Mouse (Mus musculus): ENCODE results near the gene Car2. TPM values are rescaled to one million over a fixed set of nuclear protein-coding genes. Genes with fewer than 3 reads are reported as not detected.

The Car2 gene
- polyA plus RNA-seq, 1 experiment from 2014 or later: 287 TPM

DNA sequence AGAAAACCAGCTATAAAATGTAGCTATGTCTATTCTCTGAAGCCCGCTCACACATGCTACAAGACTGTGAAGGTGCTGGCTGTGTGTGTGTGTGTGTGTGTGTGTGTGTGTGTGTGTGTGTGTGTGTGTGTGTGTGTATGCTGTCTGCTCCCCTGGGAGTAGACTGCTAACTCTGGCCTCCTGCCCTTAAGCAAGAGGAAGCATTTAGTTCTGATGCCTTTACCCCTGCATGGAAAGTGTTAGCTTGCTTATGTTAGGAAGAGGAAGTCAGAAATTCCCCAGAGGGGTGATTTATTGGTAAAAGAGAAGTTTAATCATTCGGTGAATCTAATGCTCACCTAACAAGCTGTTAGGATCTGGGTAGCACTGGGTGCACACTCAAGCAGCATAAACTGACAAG, 5.8 kb upstream of the Car2 start:
- H3K27me3 ChIP-seq (replicated peaks): no peaks in the 10 kb centered on the region
- no peaks in the 10 kb centered on the region for H3K4me1 ChIP-seq
- H3K4me2 ChIP-seq: no peak overlapping the region
- no peak for ATAC-seq (ENCODE audit: insufficient read depth, low FRiP score, low read depth)
- WGBS: 58% methylated on average over 2 of the region's 2 CpGs
- no peak overlapping the region for H3K27ac ChIP-seq
- no peaks in the 10 kb centered on the region for H3K36me3 ChIP-seq
- no peak overlapping the region for H3K4me3 ChIP-seq (replicated peaks)
- H3K9ac ChIP-seq: no peak overlapping the region
- H3K9me3 ChIP-seq: no peaks in the 10 kb centered on the region

DNA sequence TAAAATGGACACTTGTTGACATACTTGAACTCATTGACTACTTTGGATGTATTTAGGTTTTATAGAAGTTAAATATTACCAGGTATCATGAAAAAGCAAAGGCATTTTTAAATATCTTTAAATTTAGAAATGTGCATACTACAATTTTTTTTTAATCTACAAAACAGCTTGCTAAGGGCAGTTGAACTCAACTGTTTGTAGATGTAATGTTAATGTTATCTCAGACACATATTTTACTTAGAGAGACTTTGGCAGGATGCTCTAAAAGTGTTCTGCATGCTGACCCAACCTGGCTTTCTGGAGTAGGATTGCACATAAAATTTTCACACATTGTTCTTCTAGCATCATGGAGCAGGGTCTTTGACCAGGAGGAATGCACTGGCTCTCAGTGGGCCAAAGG, 4.1 kb upstream of the Car2 start:
- no peak for ATAC-seq (ENCODE audit: insufficient read depth, low FRiP score, low read depth)
- Histone ChIP-seq H3K36me3 (no peaks in the 10 kb centered on the region), H3K27ac (no peak overlapping the region), H3K4me3 (replicated peaks) (no peak overlapping the region), H3K4me2 (no peak overlapping the region), H3K9ac (no peak overlapping the region), H3K27me3 (replicated peaks) (no peaks in the 10 kb centered on the region), H3K4me1 (no peaks in the 10 kb centered on the region), H3K9me3 (no peaks in the 10 kb centered on the region)

DNA sequence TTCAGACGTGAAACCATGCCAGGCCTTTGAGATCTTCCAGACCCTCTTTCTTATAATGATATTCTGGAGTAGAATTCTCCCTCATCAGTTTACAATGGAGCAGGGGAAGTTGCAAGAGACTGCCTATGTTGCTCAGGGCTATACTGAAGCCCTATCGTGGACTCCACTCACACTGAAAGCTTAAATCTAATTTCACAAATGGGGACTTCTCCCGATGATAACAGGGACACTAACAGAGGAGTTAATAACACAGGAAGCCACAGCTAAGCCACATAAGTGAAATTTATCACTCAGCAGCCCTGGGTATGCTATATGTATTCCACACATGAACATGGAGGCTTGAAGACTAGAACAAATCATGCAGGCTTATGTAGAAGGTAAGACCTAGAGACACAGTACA, 3.3 kb upstream of the Car2 start:
- no peak overlapping the region for H3K4me3 ChIP-seq (replicated peaks)
- WGBS: 54% methylated on average over 3 of the region's 3 CpGs
- H3K9ac ChIP-seq: no peak overlapping the region
- H3K9me3 ChIP-seq: no peaks in the 10 kb centered on the region
- H3K27me3 ChIP-seq (replicated peaks): no peaks in the 10 kb centered on the region
- no peak overlapping the region for H3K27ac ChIP-seq
- no peak overlapping the region for H3K4me2 ChIP-seq
- ATAC-seq (ENCODE audit: insufficient read depth, low FRiP score, low read depth): no peak
- no peaks in the 10 kb centered on the region for H3K4me1 ChIP-seq
- H3K36me3 ChIP-seq: no peaks in the 10 kb centered on the region

DNA sequence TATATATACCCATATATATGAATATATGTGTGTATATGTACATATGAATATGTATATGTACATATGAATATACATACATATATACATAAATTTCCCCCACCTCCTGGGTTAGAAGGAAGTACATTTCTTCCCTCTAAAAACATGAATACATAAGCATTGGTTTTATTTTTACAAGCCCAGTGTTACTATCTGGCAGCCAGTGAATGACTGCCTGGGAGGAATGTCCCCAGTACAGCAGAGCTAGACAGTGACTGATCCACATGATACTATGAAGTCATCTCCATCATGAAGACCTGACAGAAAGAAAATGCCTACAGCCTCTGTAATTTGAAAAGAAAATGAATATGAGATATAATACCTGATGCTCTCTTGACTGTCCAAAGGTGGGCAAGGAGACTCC, 1.2 kb upstream of the Car2 start:
- Histone ChIP-seq H3K9ac (no peak overlapping the region), H3K27ac (no peak overlapping the region), H3K4me2 (no peak overlapping the region), H3K36me3 (no peaks in the 10 kb centered on the region), H3K4me3 (replicated peaks) (no peak overlapping the region), H3K4me1 (no peaks in the 10 kb centered on the region), H3K9me3 (no peaks in the 10 kb centered on the region), H3K27me3 (replicated peaks) (no peaks in the 10 kb centered on the region)
- ATAC-seq (ENCODE audit: insufficient read depth, low FRiP score, low read depth): no peak

DNA sequence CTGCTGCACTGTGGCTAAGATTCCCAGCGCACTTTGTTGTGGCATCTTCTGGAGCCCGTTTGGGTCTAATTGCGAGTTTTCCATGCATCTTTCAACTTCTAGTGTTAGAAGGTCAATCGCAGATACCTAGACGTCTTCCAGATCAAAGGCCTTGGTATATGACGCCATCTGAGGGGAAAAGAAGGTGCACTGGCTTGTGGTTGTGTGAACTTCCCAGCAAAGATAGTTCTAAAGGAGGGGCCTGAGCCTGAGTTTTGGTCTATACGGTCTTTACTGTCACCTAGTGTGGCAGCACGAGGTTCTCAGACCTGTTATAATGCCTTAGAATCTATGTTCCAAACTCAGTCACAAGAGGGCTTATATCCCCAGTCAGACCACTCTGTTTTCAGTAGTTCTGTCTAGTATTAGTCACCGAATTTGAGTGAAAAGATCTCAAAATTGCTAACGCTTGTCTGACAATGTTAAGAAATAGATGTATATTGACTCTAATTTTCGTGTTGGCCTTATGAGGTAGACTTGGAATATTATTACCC, 1.1 kb downstream of the Car2 start:
- Histone ChIP-seq H3K27ac (no peak overlapping the region), H3K4me1 (no peaks in the 10 kb centered on the region), H3K27me3 (replicated peaks) (no peaks in the 10 kb centered on the region), H3K4me2 (peak overlapping the region; percentile 90), H3K36me3 (no peaks in the 10 kb centered on the region), H3K9ac (peak overlapping the region; percentile 71; the same call in 1 of the 2 replicates), H3K4me3 (replicated peaks) (peak overlapping the region; percentile 79), H3K9me3 (no peaks in the 10 kb centered on the region)
- 39% methylated on average over 11 of the region's 11 CpGs for WGBS
- ATAC-seq (ENCODE audit: insufficient read depth, low FRiP score, low read depth): no peak

DNA sequence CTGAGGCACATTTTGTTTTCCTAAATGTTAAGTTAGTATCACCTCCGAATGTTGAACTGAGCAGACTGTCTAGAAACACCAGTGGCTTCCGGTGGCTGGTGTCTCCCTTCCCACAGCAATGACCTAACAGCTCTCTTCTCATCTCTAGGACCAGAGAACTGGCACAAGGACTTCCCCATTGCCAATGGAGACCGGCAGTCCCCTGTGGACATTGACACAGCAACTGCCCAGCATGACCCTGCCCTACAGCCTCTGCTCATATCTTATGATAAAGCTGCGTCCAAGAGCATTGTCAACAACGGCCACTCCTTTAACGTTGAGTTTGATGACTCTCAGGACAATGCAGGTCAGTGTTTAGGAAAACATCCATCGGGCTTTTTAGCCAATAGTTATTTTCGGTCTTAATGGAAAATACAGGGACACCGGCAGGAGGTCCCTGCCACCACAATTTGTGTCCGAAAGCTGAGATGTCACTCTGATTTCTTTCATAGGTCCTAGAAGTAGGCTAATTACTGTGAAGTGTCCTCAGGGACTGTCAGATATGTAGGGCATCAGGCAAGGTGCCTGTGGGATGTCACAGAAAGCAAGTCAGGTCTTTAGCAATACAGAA, 1.7 kb downstream of the Car2 start:
- H3K4me1 ChIP-seq: no peaks in the 10 kb centered on the region
- H3K4me3 ChIP-seq (replicated peaks): peak overlapping the region; percentile 79
- H3K4me2 ChIP-seq: peak overlapping the region; percentile 25; the same call in 1 of the 2 replicates
- ATAC-seq (ENCODE audit: insufficient read depth, low FRiP score, low read depth): no peak
- WGBS: 73% methylated on average over 10 of the region's 10 CpGs
- no peak overlapping the region for H3K27ac ChIP-seq
- no peaks in the 10 kb centered on the region for H3K36me3 ChIP-seq
- H3K27me3 ChIP-seq (replicated peaks): no peaks in the 10 kb centered on the region
- no peak overlapping the region for H3K9ac ChIP-seq
- H3K9me3 ChIP-seq: no peaks in the 10 kb centered on the region

DNA sequence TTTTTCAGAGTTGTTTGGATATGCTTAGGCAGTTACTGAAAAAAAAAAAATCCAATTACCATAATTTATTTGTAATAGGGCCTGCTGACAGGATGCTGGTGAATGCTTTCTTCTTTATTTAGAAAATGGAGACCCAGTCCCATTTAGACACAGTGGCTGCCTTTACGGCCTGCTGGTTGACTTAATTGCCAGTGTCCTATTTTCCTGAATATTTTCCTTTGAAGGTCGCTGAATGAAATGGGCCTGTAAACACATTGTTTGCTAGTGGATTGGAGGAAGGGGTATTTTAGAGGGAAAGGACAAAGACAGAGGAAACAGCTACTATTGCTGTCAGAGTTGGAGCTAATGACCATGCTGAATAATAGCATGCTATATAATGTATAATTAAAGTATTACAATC, 2.5 kb downstream of the Car2 start:
- H3K36me3 ChIP-seq: no peaks in the 10 kb centered on the region
- H3K4me2 ChIP-seq: no peak overlapping the region
- no peak for ATAC-seq (ENCODE audit: insufficient read depth, low FRiP score, low read depth)
- 75% methylated on average over 2 of the region's 2 CpGs for WGBS
- no peaks in the 10 kb centered on the region for H3K4me1 ChIP-seq
- no peak overlapping the region for H3K4me3 ChIP-seq (replicated peaks)
- no peaks in the 10 kb centered on the region for H3K9me3 ChIP-seq
- H3K27me3 ChIP-seq (replicated peaks): no peaks in the 10 kb centered on the region
- H3K27ac ChIP-seq: no peak overlapping the region
- H3K9ac ChIP-seq: no peak overlapping the region

DNA sequence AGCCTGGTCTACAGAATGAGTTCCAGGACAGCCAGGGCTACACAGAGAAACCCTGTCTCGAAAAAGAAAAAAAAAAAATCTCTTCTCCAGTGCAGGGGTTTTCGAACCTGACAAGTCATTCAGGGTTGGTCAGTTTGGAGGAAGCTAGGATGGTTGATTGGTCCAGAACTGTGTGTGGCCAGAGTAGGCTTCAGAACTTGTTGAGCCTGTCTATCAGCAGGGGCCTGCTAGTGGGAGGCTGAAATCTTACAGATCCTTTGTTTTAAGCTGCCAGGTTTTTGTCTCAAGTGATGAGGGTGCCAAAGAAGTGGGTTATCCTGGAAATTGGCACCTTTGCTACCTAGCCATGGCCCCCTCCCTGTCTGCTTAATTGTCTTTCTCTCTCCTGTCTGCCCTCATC, 3.0 kb downstream of the Car2 start:
- Histone ChIP-seq H3K4me1 (no peaks in the 10 kb centered on the region), H3K27ac (no peak overlapping the region), H3K4me3 (replicated peaks) (peak overlapping the region; percentile 18), H3K9ac (no peak overlapping the region), H3K36me3 (no peaks in the 10 kb centered on the region), H3K27me3 (replicated peaks) (no peaks in the 10 kb centered on the region), H3K9me3 (no peaks in the 10 kb centered on the region), H3K4me2 (peak overlapping the region; percentile 12; the same call in 1 of the 2 replicates)
- WGBS: 70% methylated on average over 2 of the region's 2 CpGs
- no peak for ATAC-seq (ENCODE audit: insufficient read depth, low FRiP score, low read depth)

DNA sequence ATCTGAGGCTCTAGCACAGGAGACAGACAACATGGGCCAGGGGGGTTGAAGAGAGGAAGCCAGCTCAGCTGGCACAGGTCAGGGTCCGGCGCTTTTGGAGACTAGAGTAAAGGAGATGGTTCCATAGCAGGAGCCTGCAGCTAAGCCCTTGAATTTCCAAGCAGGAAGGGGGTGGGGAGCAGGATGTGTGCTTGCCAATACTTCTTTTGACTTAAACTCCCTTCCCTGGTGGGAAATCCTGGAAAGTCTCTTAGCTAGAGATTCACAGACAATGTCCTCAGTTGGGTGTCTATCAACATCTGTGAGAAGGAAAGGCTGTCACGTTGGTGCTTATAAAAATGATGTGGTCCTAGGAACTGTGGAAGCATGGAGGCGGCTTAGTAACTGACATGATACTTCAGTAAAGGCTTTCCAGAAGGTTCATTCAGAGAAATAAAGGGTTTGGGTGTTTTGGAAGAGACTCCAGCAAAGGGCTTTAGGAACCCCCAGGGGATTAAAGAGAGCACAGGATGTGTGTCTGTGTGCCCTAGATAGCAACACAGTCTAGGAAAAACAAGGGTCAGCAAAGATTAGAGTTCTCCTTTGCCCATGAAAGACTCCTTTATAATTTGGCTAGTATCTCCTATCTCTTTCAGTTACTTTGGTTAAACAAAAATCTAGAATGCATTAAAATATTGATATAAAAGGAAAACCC, 3.8 kb downstream of the Car2 start:
- no peaks in the 10 kb centered on the region for H3K9me3 ChIP-seq
- peak overlapping the region; percentile 12; the same call in 1 of the 2 replicates for H3K4me2 ChIP-seq
- ATAC-seq (ENCODE audit: insufficient read depth, low FRiP score, low read depth): no peak
- 60% methylated on average over 4 of the region's 4 CpGs for WGBS
- H3K4me1 ChIP-seq: no peaks in the 10 kb centered on the region
- peak overlapping the region; percentile 44; the same call in 1 of the 2 replicates for H3K27ac ChIP-seq
- H3K27me3 ChIP-seq (replicated peaks): no peaks in the 10 kb centered on the region
- H3K9ac ChIP-seq: no peak overlapping the region
- 0 out of 2 replicates have a peak overlapping the region, but pooled peaks have one; percentile 18 for H3K4me3 ChIP-seq (replicated peaks)
- no peaks in the 10 kb centered on the region for H3K36me3 ChIP-seq

DNA sequence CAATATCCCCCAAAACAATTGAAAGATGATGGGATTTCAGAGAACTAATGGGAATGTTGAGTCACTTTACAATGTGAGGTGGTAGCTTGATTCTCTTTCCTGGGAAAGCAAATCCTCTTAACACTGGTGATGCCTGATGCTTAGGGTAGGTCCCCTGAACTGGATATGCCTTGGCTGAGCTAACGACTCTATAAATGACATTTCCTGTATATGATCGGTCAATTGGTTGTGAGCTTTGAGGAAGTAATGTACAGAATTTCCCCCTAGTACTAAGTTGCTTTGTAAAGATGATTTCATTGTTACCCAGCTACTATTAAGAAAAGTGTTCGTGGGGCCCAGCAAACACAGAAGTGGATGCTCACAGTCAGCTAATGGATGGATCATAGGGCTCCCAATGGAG, 6.9 kb downstream of the Car2 start:
- Histone ChIP-seq H3K36me3 (no peaks in the 10 kb centered on the region), H3K4me3 (replicated peaks) (no peak overlapping the region), H3K9ac (no peak overlapping the region), H3K27ac (no peak overlapping the region), H3K4me2 (no peak overlapping the region), H3K4me1 (no peaks in the 10 kb centered on the region), H3K9me3 (no peaks in the 10 kb centered on the region), H3K27me3 (replicated peaks) (no peaks in the 10 kb centered on the region)
- ATAC-seq (ENCODE audit: insufficient read depth, low FRiP score, low read depth): no peak
- 80% methylated on average over 3 of the region's 3 CpGs for WGBS

DNA sequence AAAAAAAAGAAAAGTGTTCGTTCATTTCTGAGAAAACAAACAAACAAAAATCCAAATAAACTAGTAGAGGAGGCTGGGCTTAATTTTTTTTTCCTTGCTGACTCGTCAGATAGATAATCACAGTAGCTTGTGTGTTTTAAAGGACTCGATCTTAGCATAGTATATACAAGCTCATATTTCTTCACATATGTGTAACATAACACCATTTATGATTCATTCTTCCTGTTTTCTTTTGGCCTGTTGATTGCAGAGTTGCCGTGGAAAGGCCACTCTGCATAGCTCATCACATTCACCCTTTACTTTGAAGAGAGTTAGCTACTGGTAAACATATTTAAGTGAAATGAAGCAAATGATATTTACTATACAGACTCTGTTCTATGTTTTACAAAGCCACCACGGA, 7.6 kb downstream of the Car2 start:
- WGBS: 62% methylated on average over 5 of the region's 5 CpGs
- H3K36me3 ChIP-seq: no peaks in the 10 kb centered on the region
- H3K9ac ChIP-seq: no peak overlapping the region
- H3K27ac ChIP-seq: no peak overlapping the region
- H3K9me3 ChIP-seq: no peaks in the 10 kb centered on the region
- no peak overlapping the region for H3K4me3 ChIP-seq (replicated peaks)
- H3K4me2 ChIP-seq: no peak overlapping the region
- H3K27me3 ChIP-seq (replicated peaks): no peaks in the 10 kb centered on the region
- ATAC-seq (ENCODE audit: insufficient read depth, low FRiP score, low read depth): no peak
- no peaks in the 10 kb centered on the region for H3K4me1 ChIP-seq

DNA sequence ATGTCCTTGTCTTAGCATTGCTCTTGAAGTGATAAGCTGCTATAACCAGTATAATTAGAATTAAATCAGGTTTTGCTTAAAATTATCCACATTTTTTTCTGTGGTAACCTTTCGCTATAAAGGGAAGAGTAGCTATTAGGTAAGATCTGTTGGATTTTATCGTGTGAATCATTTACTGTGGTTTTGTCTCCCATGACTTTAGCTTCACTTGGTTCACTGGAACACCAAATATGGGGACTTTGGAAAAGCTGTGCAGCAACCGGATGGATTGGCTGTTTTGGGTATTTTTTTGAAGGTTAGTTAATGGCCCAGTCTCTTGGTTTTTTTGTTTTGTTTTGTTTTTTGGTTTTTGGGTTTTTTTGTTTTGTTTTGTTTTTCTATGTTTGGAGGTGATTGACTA, 9.3 kb downstream of the Car2 start:
- no peaks in the 10 kb centered on the region for H3K9me3 ChIP-seq
- H3K4me1 ChIP-seq: no peaks in the 10 kb centered on the region
- H3K4me3 ChIP-seq (replicated peaks): no peak overlapping the region
- no peaks in the 10 kb centered on the region for H3K27me3 ChIP-seq (replicated peaks)
- H3K9ac ChIP-seq: no peak overlapping the region
- no peak overlapping the region for H3K4me2 ChIP-seq
- H3K27ac ChIP-seq: no peak overlapping the region
- H3K36me3 ChIP-seq: no peaks in the 10 kb centered on the region
- 97% methylated on average over 3 of the region's 3 CpGs for WGBS
- no peak for ATAC-seq (ENCODE audit: insufficient read depth, low FRiP score, low read depth)

Measured in stomach, embryonic 15.5 days (tissue).